Mouse (Mus musculus) limb, embryonic 12.5 days (tissue): ENCODE data around the gene Zfp354a. TPM values are rescaled to one million over a fixed set of nuclear protein-coding genes. Genes with fewer than 3 reads are reported as not detected.

Experiments used
- polyA plus RNA-seq: library from polyadenylated mRNA; unstranded; fragments of >200 nt; fragmentation: Nextera tagmentation; extraction: Ambion mirVana; gene quantifications from 2 replicates; pipeline ENCODE4 v1.2.1, GENCODE M21; 2016

Zfp354a gene
- polyA plus RNA-seq, 1 experiment from 2014 or later = 10.3 TPM

Other genes with a start within 250 kb of the Zfp354a start
- 56.1 and 61.0 TPM in 2 replicates for gene Zfp354c, start 231.5 kb upstream of the Zfp354a start, polyA plus RNA-seq
- gene Zfp879, start 217.7 kb upstream of the Zfp354a start, polyA plus RNA-seq = 1.2 TPM in 2 replicates
- gene Grm6, start 208.6 kb upstream of the Zfp354a start, polyA plus RNA-seq = 0.05 TPM in 1 of 2 replicates, not detected in the other
- gene Zfp454, start 171.6 kb upstream of the Zfp354a start, polyA plus RNA-seq = 14.3 and 15.1 TPM in 2 replicates
- gene Zfp2, start 143.1 kb upstream of the Zfp354a start, polyA plus RNA-seq = 16.0 and 16.5 TPM in 2 replicates
- gene Zfp354b, start 127.6 kb upstream of the Zfp354a start, polyA plus RNA-seq = 1.4 and 1.8 TPM in 2 replicates
- gene 4933414I15Rik, start 115.5 kb upstream of the Zfp354a start, polyA plus RNA-seq = not detected in 2 replicates
- gene Prop1, start 105.5 kb upstream of the Zfp354a start, polyA plus RNA-seq = not detected in 2 replicates
- gene Olfr1378, start 92.7 kb upstream of the Zfp354a start, polyA plus RNA-seq = not detected in 2 replicates
- not detected in 2 replicates for gene Olfr1377, start 77.3 kb upstream of the Zfp354a start, polyA plus RNA-seq
- gene Olfr51, start 55.7 kb upstream of the Zfp354a start, polyA plus RNA-seq = not detected in 2 replicates
- not detected in 2 replicates for gene Olfr54, start 45.0 kb upstream of the Zfp354a start, polyA plus RNA-seq
- gene Olfr1375, start 11.1 kb upstream of the Zfp354a start, polyA plus RNA-seq = not detected in 2 replicates
- gene Gm12569, start 161.2 kb downstream of the Zfp354a start, polyA plus RNA-seq = not detected in 2 replicates
- 168 and 169 TPM in 2 replicates for gene Clk4, start 202.5 kb downstream of the Zfp354a start, polyA plus RNA-seq
- gene BC049762, start 203.8 kb downstream of the Zfp354a start, polyA plus RNA-seq = 0.33 and 0.69 TPM in 2 replicates
- gene Col23a1, start 230.7 kb downstream of the Zfp354a start, polyA plus RNA-seq = 29.4 and 31.0 TPM in 2 replicates